Mouse (Mus musculus): ENCODE results near the gene Scly. TPM values are rescaled to one million over a fixed set of nuclear protein-coding genes. Genes with fewer than 3 reads are reported as not detected.

Gene Scly
- total RNA-seq (2021) = 10 to 100 TPM in 1 of 2 experiments, 1 to 10 TPM in 1; 9.2 to 11.3 TPM

- intact Hi-C loops (cut with DNase I) = no loop called here
Observed at GRCm38 (mm10) chr1:91297799-91298744, at the start of gene Scly. Scly (plus strand) TSS chr1:91298338.

GRCm38 (mm10) chr1:91248970-91249369 is 49.2 kb upstream of the Scly start:
- DNase-seq = no peak
- intact Hi-C loops (cut with DNase I) = loop anchor here (10.0 kb wide), 1 partner anchor 274 kb away; no protein-coding TSS in a partner anchor

More at GRCm38 (mm10) chr1:91297799-91298744, at the start of gene Scly:
- peak; percentile 94 for DNase-seq

GRCm38 (mm10) chr1:91249564-91250414 is 48.3 kb upstream of the Scly start, which contains the start of gene Ube2f:
Ube2f (plus strand) TSS chr1:91250304.
- DNase-seq = peak; percentile 95
- intact Hi-C loops (cut with DNase I) = loop anchor here (10.0 kb wide), 1 partner anchor 275 kb away; no protein-coding TSS in a partner anchor

- intact Hi-C loops (cut with DNase I) = no loop called here
- peak; percentile 18 for DNase-seq
Observed at GRCm38 (mm10) chr1:91250415-91251147, 47.6 kb upstream of the Scly start.

- intact Hi-C loops (cut with DNase I) = no loop called here
- DNase-seq = no peak
Observed at GRCm38 (mm10) chr1:91251148-91251650, 46.9 kb upstream of the Scly start.

- DNase-seq = no peak
- intact Hi-C loops (cut with DNase I) = no loop called here
Observed at GRCm38 (mm10) chr1:91251927-91252326, 46.2 kb upstream of the Scly start.

- intact Hi-C loops (cut with DNase I) = no loop called here
- no peak for DNase-seq
Observed at GRCm38 (mm10) chr1:91257918-91258317, 40.2 kb upstream of the Scly start.

GRCm38 (mm10) chr1:91259794-91260193 is 38.3 kb upstream of the Scly start:
- intact Hi-C loops (cut with DNase I) = no loop called here
- no peak for DNase-seq

- intact Hi-C loops (cut with DNase I) = no loop called here
- DNase-seq = no peak
Observed at GRCm38 (mm10) chr1:91262508-91262907, 35.6 kb upstream of the Scly start.

- no peak for DNase-seq
- intact Hi-C loops (cut with DNase I) = no loop called here
Observed at GRCm38 (mm10) chr1:91272260-91272659, 25.9 kb upstream of the Scly start.

GRCm38 (mm10) chr1:91276581-91276980 is 21.6 kb upstream of the Scly start:
- intact Hi-C loops (cut with DNase I) = no loop called here
- no peak for DNase-seq

- intact Hi-C loops (cut with DNase I) = no loop called here
- DNase-seq = no peak
Observed at GRCm38 (mm10) chr1:91277480-91277879, 20.7 kb upstream of the Scly start.

- intact Hi-C loops (cut with DNase I) = no loop called here
- DNase-seq = no peak
Observed at GRCm38 (mm10) chr1:91278410-91279119, 19.6 kb upstream of the Scly start.

GRCm38 (mm10) chr1:91279126-91279525 is 19.0 kb upstream of the Scly start:
- DNase-seq = no peak
- intact Hi-C loops (cut with DNase I) = no loop called here

GRCm38 (mm10) chr1:91282582-91282981 is 15.6 kb upstream of the Scly start:
- intact Hi-C loops (cut with DNase I) = no loop called here
- DNase-seq = no peak

GRCm38 (mm10) chr1:91289375-91289774 is 8.8 kb upstream of the Scly start:
- intact Hi-C loops (cut with DNase I) = no loop called here
- DNase-seq = no peak

- no peak for DNase-seq
- intact Hi-C loops (cut with DNase I) = no loop called here
Observed at GRCm38 (mm10) chr1:91292101-91292825, 5.9 kb upstream of the Scly start.

- no peak for DNase-seq
- intact Hi-C loops (cut with DNase I) = no loop called here
Observed at GRCm38 (mm10) chr1:91295544-91295943, 2.6 kb upstream of the Scly start.

Data from left cerebral cortex, postnatal 4 days (tissue).